Mouse (Mus musculus) adrenal gland, postnatal 14 days (tissue): Measurements from ENCODE around the gene Nphp4. TPM values are rescaled to one million over a fixed set of nuclear protein-coding genes. Genes with fewer than 3 reads are reported as not detected.
A peak's percentile ranks its signal among the peaks of the same experiment; 100 is the strongest.
"Not testable (repeated sequence)": the region's sequence is repeated elsewhere in the genome, so short reads cannot be mapped to it uniquely, and the experiment has no call there.

Source experiments
- DNase-seq: peaks from one replicate; pipeline ENCODE4 v3.0.0; 2021; ENCODE audit warnings: mixed read lengths
- total RNA-seq: library from RNA; stranded (reverse); gene quantifications from 2 replicates; pipeline ENCODE4 v1.2.3, GENCODE M21; 2021

Gene Nphp4
- total RNA-seq, 1 experiment from 2014 or later, result 3.9 TPM

DNA sequence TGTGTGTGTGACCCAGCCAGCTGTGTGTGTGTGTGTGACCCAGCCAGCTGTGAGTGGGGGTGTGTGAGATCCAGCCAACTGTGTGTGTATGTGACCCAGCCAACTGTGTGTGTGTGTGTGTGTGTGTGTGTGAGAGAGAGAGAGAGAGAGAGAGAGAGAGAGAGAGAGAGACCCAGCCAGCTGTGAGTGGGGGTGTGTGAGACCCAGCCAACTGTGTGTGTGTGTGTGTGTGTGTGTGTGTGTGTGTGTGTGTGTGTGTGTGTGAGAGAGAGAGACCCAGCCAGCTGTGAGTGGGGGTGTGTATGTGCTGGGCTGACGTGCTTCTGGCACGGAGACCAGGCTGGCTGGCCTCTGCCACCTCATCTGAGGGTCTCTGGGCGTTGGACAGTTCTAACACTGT lies 79.3 kb downstream of the Nphp4 start:
- DNase-seq, result not testable (repeated sequence)

DNA sequence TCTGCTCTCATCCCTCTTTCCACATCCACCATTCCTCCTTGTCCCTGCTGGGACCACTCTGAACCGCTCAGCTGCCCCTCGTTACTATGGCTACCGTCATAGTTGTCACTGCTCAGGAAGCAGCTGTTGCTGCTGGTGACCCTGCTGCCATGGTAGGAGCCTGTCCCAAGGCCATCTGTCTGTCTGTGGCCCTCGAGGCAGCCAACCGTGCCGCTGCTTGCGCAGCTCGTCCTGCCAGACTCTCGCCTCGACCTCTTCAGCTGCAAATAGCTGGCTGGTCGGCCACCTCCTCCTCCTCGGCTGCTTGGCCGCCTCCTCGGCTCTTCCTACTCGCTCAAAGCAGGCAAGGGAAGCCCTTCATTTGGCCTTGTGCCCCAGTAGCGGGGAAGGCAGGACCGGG lies 81.7 kb downstream of the Nphp4 start:
- DNase-seq, result peak; percentile 42

DNA sequence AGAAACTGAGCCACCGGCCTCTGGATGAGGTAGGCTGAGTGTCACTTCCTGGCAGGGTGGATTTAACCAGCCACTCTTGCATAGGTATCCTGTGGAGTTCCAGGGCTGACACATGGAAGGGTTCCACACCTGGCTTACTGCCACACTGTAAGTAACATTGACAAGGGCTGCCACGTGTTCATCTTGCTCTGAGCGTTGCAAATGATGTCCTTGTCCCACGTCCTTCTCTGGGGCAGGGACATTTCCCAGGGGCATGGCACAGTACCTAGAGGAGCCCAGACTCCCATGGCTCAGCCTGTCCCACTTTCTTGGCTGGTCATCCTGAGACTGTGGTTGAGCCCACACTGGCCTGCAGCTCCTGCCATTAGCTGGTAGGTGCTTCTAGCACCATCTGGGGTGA lies 91.5 kb downstream of the Nphp4 start:
- DNase-seq, result peak; percentile 35

DNA sequence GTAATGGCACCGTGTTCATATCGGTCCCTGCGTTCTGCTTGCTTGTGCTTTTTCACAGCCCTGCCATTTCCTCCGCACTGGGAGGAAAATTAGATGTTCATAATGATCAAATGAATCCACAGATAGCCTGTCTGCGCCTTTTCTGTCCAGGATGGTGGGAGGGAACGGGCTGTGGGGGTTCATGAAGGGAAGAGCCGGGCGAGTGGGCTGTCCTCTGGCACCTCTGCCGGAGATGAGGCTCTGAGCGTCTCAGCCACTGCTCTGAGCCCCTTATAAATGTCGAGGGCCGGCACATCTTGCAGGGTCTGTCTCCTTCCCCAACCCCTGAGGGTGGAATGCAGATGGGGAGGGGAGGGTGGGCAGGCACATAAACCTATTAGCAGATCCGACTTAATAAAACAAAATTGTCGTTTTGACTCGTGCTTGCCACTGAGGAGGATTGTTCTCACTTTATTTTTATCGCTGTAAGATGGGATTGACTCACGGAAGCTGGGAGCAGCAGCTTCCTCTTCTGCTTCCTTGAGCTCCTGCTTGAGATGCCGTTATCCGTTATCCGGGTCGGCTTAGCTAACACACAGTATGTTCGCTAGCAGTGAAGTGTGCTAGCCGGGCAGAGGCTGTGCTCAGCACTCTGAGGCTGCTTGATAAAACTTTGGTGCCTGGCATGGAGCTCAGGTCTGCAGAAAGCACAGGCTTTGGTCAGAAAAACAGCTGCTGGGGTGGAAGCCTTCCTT lies 92.3 kb downstream of the Nphp4 start:
- no peak for DNase-seq

DNA sequence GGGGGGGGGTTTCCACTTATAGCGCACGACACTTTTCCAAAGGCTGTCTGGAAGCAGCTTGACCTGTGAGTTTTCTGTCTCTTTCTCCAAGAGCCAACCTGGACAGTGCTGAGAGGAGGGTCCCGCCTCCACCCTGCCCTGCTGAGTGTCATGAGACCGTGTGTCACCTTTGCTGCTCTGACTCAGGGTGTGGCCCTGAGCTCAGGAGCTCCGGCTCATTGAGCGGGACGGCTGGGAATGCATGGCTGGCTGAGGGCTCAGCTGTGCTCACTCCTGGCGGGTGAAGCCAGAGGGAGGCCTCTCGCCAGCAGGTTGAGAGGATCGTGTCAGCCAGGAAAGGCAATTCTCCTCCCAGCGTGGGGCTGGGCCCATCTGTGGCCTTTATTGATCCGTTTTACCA lies 97.8 kb downstream of the Nphp4 start:
- DNase-seq, result no peak

DNA sequence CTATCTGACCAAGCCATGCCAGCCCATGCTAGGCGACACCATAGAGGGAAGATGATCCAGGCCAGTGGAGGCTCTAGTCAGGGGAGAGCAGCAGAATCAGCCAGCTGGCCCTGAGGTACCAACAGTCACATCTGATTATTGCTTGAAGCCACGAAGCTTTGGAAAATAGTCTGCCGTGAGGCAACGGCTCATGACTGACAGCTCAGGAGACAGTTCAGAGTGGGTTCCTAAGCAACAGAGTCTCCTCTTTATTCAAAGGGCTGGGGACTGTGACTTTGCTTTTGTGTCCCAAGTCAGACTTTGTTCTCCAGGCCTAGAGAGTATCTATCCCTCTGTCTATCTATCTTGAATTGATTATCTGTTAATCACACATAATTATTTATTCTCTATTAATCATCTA lies 100.3 kb downstream of the Nphp4 start:
- DNase-seq, result no peak

DNA sequence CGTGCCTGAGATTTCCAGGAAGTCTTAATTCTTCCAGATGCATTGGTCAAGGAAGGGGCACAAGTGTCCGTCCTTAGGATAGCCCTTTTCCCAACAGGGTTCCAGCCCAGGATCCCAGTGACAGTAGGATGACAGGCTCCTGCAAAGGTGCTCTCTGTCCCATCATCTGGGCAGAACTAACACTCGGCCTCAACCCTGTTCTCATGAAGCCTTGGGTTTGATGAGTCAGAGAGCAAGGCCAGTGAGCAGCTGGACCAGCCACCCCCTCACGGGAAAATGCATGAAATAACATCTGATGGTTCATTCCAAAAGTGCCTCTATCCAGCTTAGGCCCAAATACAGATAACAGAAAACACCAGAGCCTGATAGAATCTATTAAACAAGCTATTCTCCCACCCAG lies 103.5 kb downstream of the Nphp4 start:
- no peak for DNase-seq

DNA sequence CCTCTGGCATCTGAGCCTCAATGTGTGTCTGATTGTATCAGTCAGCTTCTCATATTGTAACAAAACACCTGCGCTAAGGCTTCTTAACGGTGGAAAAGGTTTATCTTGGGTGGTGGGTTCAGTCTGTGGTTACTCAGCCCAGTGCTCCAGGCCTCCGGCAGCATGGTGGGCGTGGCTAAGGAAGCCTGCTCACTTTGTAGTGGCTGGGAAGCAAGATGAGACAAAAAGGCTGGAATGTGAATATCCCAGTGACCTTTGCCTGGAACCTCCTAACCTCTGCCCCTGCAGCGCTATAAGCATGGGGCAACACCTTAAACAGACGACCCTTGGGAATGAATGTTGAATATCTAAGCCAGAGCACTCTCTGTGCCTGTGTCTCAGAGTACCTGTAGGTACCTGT lies 105.7 kb downstream of the Nphp4 start:
- DNase-seq, result no peak

DNA sequence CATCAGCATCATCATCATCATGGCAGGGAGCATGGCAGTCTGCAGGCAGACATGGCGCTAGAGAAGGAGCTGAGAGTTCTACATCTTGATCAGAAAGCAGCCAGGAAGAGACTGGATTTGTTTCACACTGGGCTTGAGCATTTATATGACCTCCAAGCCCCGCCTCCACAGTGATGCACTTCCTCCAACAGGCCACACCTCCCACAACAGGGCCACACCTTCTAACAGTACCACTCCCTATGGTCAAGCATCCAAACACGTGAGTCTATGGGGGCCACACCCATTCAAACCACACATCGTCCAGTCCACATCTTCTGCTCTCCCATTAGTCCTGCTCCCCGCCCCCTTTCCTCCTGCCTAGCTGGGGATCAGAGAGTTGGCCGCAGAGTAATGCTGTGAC lies 107.1 kb downstream of the Nphp4 start:
- no peak for DNase-seq

DNA sequence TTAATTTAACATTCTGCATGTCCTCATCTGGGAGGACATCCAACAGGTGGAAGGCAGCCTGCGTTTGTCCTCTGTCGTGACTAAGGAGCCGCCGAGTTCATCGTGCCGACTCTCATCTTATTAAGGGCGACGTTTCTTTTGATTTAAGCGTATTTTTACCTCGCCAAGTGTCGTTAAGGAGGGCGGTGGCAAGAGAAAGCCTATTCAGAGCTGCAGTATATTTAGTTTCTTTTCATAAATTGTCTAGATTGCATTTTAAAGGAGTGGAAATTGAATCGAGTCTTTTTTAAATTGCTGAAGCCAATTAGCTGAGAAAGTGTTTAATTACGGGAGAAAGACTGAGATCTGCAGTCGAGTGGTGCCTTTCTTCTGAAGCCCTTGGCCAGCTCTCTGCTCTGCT lies 109.0 kb downstream of the Nphp4 start:
- DNase-seq, result no peak

DNA sequence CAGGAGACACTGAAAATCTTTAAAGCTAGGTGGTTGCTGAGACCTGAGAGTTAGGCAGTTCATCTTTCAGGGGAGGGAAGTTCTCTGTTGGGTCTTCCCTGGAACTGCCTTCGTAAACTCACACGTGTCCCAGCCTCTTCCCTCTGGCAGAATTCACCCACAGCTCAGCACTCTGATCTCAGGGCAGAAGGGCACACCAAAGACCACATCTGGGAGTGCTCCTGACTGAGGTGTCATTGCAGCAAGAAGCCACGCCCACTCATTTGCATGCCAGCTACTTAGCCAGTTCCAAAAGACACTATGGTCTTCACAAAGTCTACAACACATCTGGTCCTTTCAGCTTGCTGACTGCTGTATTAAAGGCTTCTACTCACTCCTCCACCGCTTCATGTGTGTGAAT lies 109.7 kb downstream of the Nphp4 start:
- DNase-seq, result no peak

DNA sequence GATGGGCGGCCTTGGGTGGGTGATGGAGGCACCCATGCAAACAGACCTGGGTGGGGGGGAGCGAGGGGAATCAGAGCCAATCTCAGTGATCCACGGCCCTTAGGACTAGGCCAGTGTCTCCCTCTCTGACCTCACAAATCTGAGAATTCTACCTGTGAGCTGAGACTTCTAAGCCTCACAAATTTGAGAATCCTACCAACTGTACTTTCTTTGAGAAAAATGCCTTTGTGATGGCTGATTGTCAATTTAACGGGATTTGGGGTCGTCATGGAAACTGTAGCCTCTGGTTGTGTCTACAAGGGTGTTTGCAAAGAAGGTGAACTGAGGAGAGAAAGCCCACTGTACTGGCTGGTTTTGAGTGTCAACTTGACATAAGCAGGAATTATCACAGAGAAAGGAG lies 127.8 kb downstream of the Nphp4 start:
- no peak for DNase-seq

DNA sequence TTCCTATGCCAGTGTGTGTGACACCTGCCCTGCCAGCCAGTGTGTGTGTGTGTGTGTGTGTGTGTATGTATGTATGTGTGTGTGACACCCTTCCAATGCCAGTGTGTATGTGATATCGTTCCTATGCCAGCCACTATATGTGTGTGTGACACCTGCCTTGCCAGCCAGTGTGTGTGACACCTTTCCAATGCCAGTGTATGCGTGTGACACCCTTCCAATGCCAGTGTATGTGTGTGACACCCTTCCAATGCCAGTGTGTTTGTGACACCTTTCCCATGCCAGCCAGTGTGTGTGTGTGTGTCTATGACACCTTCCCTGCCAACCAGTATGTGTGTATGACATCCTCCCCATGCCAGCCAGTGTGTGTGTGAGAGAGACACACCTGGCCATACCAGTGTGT lies 132.7 kb downstream of the Nphp4 start:
- DNase-seq, result no peak

DNA sequence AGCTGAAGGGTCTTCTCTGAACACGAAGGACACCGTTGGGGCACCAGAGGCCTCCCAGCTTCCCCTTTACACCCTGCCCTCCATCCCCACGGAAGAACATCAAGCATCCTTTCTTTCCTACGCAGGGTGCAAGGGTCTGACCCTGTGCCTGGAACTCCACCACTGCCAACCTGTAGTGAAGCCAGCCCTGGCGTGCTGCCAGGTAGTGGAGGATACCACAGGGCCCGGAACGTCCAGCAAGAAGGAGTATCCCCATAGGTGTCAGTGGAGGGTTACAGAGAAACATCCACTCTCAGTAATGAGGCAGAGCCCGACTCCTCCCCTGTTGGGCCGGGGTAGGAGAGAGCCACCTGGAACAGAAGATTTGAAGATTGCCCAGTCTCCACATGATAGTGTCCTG lies 133.5 kb downstream of the Nphp4 start:
- DNase-seq, result no peak

Other genes starting within 250 kb of the Nphp4 start
- gene Gpr153, start 202.5 kb upstream of the Nphp4 start, total RNA-seq, result 7.2 and 7.5 TPM in 2 replicates
- not detected in 2 replicates for gene Hes3, start 185.0 kb upstream of the Nphp4 start, total RNA-seq
- gene Icmt, start 179.5 kb upstream of the Nphp4 start, total RNA-seq, result 36.9 and 39.6 TPM in 2 replicates
- 0.26 TPM in 1 of 2 replicates, not detected in the other for gene Rnf207, start 157.7 kb upstream of the Nphp4 start, total RNA-seq
- gene Rpl22, start 151.0 kb upstream of the Nphp4 start, total RNA-seq, result 493 and 564 TPM in 2 replicates
- 7.1 and 8.0 TPM in 2 replicates for gene Chd5, start 138.1 kb upstream of the Nphp4 start, total RNA-seq
- 6.2 and 15.7 TPM in 2 replicates for gene Kcnab2, start 1.2 kb downstream of the Nphp4 start, total RNA-seq